Mouse (Mus musculus) small intestine, adult 2 months (tissue): ENCODE results near the gene Tbx21. TPM values are rescaled to one million over a fixed set of nuclear protein-coding genes. Genes with fewer than 3 reads are reported as not detected.
A peak's percentile ranks its signal among the peaks of the same experiment; 100 is the strongest.

ENCODE experiments used
- H3K27ac ChIP-seq: fragments of 200-500 bp; 2 replicates; pipeline ENCODE4 v1.5.1; 2012; ENCODE audit warnings: low read depth, low read length, control low read depth, inconsistent platforms; ENCODE audit not compliant: insufficient read depth
- H3K27me3 ChIP-seq: fragments of 200-500 bp; 2 replicates; pipeline ENCODE4 v1.6.1; 2012; ENCODE audit warnings: mild to moderate bottlenecking, moderate library complexity, low read length, inconsistent platforms; ENCODE audit not compliant: control insufficient read depth, insufficient read depth
- H3K36me3 ChIP-seq: fragments of 200-500 bp; 2 replicates; pipeline ENCODE4 v1.6.1; 2012; ENCODE audit warnings: mild to moderate bottlenecking, low read length, control low read depth, inconsistent platforms; ENCODE audit not compliant: control insufficient read depth, insufficient read depth
- H3K4me1 ChIP-seq: fragments of 200-500 bp; 2 replicates; pipeline ENCODE4 v1.6.1; 2012; ENCODE audit warnings: low read length, inconsistent platforms, mixed read lengths; ENCODE audit not compliant: control insufficient read depth, insufficient read depth, insufficient read length
- H3K4me3 ChIP-seq: fragments of 200-500 bp; 2 replicates; pipeline ENCODE4 v1.5.1; 2012; ENCODE audit warnings: low read depth, mild to moderate bottlenecking, control low read depth, inconsistent platforms, low read length, moderate library complexity
- CTCF ChIP-seq: fragments of 200-500 bp; IDR thresholded peaks from 2 replicates; pipeline ENCODE4 v1.5.1; 2012; ENCODE audit warnings: low read depth, mild to moderate bottlenecking, control low read depth, inconsistent platforms, low read length, moderate library complexity, mixed read lengths; ENCODE audit not compliant: insufficient replicate concordance, insufficient read length; ENCODE audit errors: extremely low read depth
- POLR2A ChIP-seq: fragments of 200-500 bp; IDR thresholded peaks from 2 replicates; pipeline ENCODE4 v1.6.1; 2012; ENCODE audit warnings: low read depth, mild to moderate bottlenecking, control low read depth, inconsistent platforms, low read length, moderate library complexity
- WGBS: fragments of 180-500 bp; shearing (Covaris S2); methylation state at CpG from one replicate; pipeline ENCODE4 v1.1.7; 2018; 5-methylcytosine and 5-hydroxymethylcytosine counted together
- polyA plus RNA-seq: library from polyadenylated mRNA; depleted of rRNA; stranded (reverse); fragments of >200 nt; gene quantifications from 2 replicates; pipeline ENCODE4 v1.2.3, GENCODE M21; 2012; rRNA removed

Gene Tbx21
- polyA plus RNA-seq = 1.0 and 2.3 TPM in 2 replicates

DNA sequence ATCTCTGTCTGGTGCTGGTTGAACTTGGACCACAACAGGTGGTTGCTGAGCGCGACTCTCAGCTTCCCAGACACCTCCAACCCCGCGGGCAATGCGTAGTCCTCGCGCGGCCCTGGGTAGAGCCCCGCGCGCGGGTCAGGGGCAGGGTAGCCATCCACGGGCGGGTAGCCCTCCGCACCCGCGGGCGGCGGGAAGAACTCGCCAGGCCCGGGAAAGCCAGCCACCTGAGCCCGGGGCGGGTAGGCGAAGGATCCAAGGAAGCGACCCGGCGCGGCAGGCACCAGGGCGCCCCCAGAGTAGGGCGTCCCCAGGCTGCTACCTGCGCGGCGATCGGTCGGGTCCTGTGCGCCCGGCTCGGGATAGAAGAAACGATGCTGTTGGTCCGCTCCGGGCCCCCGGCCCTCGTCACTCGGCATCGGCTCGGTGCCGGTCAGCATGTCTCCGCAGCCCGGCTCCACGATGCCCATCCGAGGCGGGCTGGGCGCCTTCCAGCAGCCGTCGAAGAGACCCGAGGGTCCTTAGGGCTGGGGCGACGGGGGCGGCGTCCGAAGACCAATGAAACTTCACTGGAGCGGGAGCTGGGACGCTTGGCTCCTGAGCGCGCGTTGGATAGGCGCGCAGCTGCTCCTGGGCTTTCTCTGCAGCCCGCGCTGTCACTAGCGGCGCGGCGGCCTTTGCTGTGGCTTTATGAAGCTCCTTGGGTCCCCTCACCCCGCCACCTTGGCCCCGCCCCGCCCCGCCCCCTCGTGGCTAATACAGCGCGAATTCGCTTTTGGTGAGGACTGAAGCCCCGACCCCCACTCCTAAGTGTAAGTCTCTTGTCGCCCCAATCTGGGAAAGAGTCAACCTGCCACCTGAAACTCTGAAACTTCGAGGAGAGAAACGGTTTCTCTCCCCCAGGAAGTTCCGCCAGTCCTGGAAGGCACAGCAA, at the start of gene Tbx21:
Gene Tbx21 (minus strand): TSS at position 661 of the 931 bp plus-strand sequence.
- peaks cover 44% of the 10 kb centered on the region for H3K27me3 ChIP-seq
- no peaks in the 10 kb centered on the region for H3K36me3 ChIP-seq
- no peaks in the 10 kb centered on the region for H3K4me1 ChIP-seq
- TF ChIP-seq CTCF = no peak
- peak; percentile 40; the same call in 1 of the 2 replicates for TF ChIP-seq POLR2A
- peak within 1 kb of the TSS; percentile 57 for H3K4me3 ChIP-seq
- no peak within 1 kb of the TSS for H3K27ac ChIP-seq
- WGBS = under 1% methylated on average over 87 of the region's 87 CpGs

DNA sequence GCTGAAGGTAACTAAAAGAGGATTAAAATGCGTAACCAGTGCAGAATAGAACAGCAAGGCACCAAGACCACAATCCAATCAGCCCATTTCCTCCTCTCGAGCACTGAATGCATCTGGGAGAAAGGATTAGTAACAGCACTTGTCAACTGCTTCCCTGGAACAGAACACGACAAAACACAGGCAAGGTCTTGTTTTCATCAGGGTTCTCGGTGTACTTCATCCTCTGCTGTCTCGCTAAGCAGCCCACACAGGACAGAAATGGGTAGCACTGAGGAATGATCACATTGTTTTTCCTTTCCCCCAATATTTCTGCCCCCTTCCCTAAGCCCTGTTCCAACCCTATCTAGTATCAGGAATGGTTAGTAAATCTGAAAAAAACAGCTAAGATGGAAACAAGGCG, 45.2 kb upstream of the Tbx21 start:
- H3K4me1 ChIP-seq = no peaks in the 10 kb centered on the region
- H3K36me3 ChIP-seq = peaks cover 65% of the 10 kb centered on the region
- TF ChIP-seq CTCF = no peak
- H3K27me3 ChIP-seq = no peaks in the 10 kb centered on the region
- no peak overlapping the region for H3K27ac ChIP-seq
- WGBS = 79% methylated on average over 6 of the region's 6 CpGs
- no peak overlapping the region for H3K4me3 ChIP-seq

DNA sequence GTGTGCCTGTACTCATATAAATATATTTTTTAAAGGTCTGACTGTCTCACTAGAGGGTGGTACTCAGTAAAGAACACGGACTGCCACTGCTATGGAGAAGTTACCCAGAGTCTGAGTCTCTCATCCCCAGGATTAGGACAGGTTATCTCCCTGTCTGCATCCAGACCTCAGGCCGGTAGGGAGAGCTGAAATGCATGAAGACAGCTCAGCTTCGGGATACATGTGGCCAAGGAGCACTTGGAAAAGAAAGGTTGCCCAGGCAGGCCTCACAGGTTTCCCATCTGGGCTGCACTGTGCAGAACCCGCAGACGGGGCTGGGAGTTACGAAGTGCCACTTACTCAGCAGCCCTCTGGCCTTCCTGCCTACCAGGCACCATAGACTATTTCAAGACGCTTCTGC, 41.9 kb upstream of the Tbx21 start:
- H3K27ac ChIP-seq = no peak overlapping the region
- no peaks in the 10 kb centered on the region for H3K4me1 ChIP-seq
- no peak overlapping the region for H3K4me3 ChIP-seq
- TF ChIP-seq POLR2A = no peak
- no peak for TF ChIP-seq CTCF
- H3K27me3 ChIP-seq = 0 out of 2 replicates have a peak, but pooled peaks cover 4% of the 10 kb centered on the region
- H3K36me3 ChIP-seq = peaks cover 36% of the 10 kb centered on the region
- WGBS = 78% methylated on average over 7 of the region's 7 CpGs

DNA sequence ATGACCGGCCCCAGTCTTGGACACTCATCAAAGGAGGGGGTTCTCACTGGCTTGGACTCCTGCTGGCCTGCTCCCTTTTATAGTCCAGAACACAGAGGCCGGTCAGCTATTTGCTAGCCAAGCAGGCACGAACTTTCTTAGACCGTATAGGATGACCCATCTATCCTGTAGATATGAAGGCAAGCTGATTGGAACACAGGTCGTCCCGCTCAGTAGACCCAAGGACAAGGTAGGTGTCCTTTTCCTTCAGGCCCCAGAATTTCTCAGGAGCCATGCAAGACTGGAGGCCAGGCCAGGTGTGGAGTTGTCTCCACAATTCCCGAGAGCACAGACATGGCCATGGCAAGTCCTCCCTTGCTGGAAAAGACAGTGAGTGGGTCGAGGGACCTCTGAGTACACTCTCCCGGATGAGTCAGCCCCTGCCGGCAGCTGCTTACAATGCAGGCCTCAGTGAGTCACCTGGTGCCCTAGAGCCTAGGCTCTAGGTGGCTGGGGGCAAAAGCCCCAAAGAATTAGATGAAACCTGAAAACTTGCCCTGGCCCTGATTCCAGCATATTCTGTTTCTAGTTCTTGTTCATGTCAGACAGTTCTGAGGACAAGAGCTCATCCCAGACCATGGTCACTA, 37.6 kb upstream of the Tbx21 start:
- H3K27ac ChIP-seq = no peak overlapping the region
- peaks cover 5% of the 10 kb centered on the region for H3K36me3 ChIP-seq
- no peak overlapping the region for H3K4me3 ChIP-seq
- TF ChIP-seq POLR2A (no peak), CTCF (peak; percentile 11; the same call in 1 of the 2 replicates)
- peaks cover 8% of the 10 kb centered on the region for H3K4me1 ChIP-seq
- 47% methylated on average over 10 of the region's 10 CpGs for WGBS
- H3K27me3 ChIP-seq = peaks cover 19% of the 10 kb centered on the region

DNA sequence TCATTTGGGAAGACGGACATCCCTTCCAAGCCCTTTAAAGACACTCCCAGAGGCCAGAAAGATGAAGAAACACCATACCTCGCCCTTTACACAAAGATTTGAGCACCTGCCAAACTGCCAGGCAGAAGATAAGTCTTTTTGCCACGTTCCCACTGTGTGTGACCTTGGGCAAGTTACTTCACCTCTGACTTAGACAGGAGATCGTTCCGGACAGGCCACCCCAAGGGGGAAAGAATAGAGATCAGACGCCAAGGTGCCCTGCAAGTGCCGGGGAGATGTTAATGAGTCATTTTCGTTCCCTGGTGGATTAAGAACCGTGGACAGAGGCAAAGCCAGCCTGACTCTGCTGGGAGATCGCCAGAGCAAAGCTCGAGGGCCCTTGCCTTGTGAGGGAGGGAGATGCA, 36.9 kb upstream of the Tbx21 start:
- no peak overlapping the region for H3K4me3 ChIP-seq
- H3K27me3 ChIP-seq = peaks cover 19% of the 10 kb centered on the region
- H3K36me3 ChIP-seq = 0 out of 2 replicates have a peak, but pooled peaks cover 2% of the 10 kb centered on the region
- no peak overlapping the region for H3K27ac ChIP-seq
- peaks cover 8% of the 10 kb centered on the region for H3K4me1 ChIP-seq
- TF ChIP-seq CTCF (no peak), POLR2A (no peak)
- WGBS = 3% methylated on average over 11 of the region's 11 CpGs

DNA sequence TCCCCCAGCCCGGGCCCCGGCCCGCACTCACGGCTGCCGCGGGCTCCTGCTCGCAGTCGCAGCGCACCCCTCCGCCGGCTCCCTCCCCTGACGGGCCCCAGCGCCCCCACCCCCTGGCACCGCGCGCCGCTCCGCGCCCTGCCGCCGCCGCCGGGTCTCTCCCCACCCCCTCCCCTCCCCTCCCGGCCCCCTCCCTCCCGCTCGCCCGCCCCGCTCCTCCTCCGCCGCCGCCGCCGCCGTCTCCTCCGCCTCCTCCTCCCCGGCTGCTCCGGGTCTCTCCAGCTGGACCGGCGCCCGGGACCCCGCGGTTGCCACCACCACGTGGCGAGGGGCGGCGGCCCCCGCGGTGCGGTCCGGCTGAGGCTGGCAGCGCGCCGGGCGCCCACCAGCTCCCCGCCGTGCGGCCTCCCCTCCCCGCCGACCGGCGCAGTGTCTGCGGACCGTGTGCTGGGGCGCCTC, 36.2 kb upstream of the Tbx21 start, which contains the start of gene Tbkbp1:
Gene Tbkbp1 (minus strand): TSS at position 153 of the 459 bp plus-strand sequence.
- WGBS = 2% methylated on average over 18 of the region's 64 CpGs
- peak within 1 kb of the TSS; percentile 76 for H3K4me3 ChIP-seq
- peaks cover 8% of the 10 kb centered on the region for H3K4me1 ChIP-seq
- peaks cover 19% of the 10 kb centered on the region for H3K27me3 ChIP-seq
- 0 out of 2 replicates have a peak, but pooled peaks cover 2% of the 10 kb centered on the region for H3K36me3 ChIP-seq
- TF ChIP-seq POLR2A (no peak), CTCF (no peak)
- peak within 1 kb of the TSS; percentile 43 for H3K27ac ChIP-seq

DNA sequence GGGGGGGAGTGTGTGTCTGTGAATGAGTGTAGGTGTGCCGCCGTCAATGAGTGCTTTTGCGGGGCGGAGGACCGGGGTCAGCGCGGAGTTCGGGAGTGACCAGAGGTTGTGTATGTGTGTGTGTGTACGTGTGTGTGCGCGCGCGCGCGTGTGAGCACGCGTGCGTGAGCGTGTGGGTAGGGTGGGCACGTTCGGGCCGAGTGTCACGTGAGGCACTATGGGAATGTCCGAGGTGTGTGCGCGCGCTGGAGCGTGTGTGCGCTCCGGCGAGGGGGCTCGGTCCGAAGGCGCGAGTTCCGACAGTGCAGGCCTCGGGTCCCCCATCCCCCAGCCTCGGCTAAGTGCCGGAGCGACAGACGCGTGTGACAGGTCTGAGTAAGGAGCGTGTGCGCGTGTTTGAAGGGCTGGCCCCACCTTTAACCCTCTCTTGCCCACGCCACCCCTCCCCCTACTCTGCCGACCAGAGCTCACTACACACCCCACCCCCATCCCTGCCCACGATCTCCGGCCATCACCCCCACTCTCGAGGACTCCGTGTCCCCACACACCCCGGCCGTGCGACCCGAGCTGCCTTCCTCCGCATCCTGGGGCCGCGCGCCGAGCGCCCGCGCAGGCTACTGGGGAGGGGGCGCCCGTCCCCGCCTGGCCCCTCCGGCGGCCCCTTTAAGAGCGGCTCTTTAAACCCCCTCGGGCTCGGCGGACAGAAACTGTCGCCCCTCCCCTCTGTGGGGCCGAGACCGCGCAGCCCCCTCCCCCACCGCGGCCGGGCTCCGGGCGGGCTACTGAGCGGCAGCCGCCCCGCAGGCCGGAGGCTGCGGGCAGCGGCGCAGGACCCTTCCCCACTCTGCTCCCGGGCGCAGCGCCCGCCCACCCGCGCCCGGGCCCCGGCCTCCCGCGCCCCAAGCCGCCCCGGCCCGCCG, 35.5 kb upstream of the Tbx21 start:
- Histone ChIP-seq H3K36me3 (0 out of 2 replicates have a peak, but pooled peaks cover 2% of the 10 kb centered on the region), H3K27ac (peak overlapping the region; percentile 43), H3K4me1 (peaks cover 8% of the 10 kb centered on the region), H3K27me3 (peaks cover 19% of the 10 kb centered on the region), H3K4me3 (peak overlapping the region; percentile 76)
- under 1% methylated on average over 101 of the region's 102 CpGs for WGBS
- TF ChIP-seq CTCF (no peak), POLR2A (no peak)
